Mouse (Mus musculus) brain, embryonic 14.5 days (tissue): ENCODE measurements around the gene Eef1akmt2.

Experiments used
- CTCF ChIP-seq: fragments of 200-500 bp; IDR thresholded peaks from 2 replicates; pipeline ENCODE4 v1.5.1; 2012; ENCODE audit warnings: inconsistent platforms, mild to moderate bottlenecking, moderate library complexity, borderline replicate concordance; ENCODE audit not compliant: insufficient read depth, insufficient read length; ENCODE audit errors: extremely low read depth
- POLR2A ChIP-seq: fragments of 200-500 bp; IDR thresholded peaks from 2 replicates; pipeline ENCODE4 v1.6.1; 2012; ENCODE audit warnings: mild to moderate bottlenecking, inconsistent platforms, borderline replicate concordance; ENCODE audit not compliant: poor library complexity, insufficient read depth, insufficient read length, severe bottlenecking; ENCODE audit errors: extremely low read depth

DNA sequence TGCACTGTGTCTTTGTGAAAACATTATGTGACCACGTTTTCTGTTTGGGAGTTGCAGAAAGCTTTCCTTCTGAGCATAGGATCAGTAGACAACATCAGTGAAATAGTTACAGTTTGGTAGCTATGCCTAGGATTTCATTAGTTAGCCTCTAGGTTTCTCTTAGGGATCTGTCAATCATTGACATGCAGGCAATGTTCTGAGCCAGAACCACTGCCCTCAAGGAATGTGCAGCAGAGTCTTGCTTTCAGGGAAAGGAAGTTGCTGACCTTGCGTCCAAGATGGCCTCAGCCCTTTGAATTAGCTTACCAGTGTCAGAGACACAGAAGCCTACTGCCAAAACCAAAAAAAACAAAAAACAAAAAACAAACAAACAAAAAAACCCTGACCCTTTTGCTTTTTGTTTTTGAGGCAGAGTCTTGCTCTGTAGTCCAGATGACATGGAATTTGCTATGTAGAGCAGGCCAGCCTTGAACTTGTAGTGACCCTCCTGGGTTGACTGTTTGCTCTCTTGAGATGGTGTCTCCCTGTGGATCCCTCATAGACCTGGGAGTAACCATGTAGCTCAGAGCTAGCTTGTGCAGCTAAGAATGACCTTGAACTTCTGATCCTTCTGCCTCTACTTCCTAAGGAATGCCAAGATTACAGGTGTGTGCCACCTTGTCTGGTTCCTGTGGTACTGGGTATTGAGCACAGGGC lies 23.1 kb upstream of the Eef1akmt2 start:
- TF ChIP-seq CTCF (no peak), POLR2A (no peak)
